Mouse (Mus musculus) bone marrow macrophage, adult 2 months (primary cell): ENCODE measurements around the gene Grin2a.

Experiments
- CTCF ChIP-seq: IDR thresholded peaks from 2 replicates; pipeline ENCODE4 v1.5.1; 2012; ENCODE audit warnings: low read depth, mild to moderate bottlenecking, low read length, moderate library complexity
- POLR2A ChIP-seq: IDR thresholded peaks from 2 replicates; pipeline ENCODE4 v1.6.1; 2012; ENCODE audit warnings: mild to moderate bottlenecking, low read depth, low read length, borderline replicate concordance

DNA sequence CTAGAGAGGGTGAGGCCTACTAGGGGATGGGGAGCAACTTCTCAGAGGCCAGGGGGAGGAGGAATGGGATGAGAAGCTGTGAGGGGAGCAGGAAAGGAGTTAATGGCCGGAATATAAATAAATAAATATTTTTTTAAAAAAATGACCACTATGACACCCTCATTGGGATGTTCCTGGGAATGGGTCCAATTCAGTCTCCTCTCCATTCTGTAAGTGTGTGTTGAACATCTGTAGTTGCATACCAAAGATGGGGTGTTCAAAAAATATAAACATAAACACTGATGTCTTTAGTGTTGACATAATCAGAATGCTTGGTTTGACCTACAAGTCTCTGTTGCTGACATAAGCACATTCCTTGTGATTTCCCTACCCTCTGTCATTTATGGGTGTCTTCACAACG is 298.2 kb downstream of the Grin2a start:
- TF ChIP-seq POLR2A, result no peak
- no peak for TF ChIP-seq CTCF
